Comparison of ENCODE assay signal across 8 mouse cellular contexts in the genomic region with DNA sequence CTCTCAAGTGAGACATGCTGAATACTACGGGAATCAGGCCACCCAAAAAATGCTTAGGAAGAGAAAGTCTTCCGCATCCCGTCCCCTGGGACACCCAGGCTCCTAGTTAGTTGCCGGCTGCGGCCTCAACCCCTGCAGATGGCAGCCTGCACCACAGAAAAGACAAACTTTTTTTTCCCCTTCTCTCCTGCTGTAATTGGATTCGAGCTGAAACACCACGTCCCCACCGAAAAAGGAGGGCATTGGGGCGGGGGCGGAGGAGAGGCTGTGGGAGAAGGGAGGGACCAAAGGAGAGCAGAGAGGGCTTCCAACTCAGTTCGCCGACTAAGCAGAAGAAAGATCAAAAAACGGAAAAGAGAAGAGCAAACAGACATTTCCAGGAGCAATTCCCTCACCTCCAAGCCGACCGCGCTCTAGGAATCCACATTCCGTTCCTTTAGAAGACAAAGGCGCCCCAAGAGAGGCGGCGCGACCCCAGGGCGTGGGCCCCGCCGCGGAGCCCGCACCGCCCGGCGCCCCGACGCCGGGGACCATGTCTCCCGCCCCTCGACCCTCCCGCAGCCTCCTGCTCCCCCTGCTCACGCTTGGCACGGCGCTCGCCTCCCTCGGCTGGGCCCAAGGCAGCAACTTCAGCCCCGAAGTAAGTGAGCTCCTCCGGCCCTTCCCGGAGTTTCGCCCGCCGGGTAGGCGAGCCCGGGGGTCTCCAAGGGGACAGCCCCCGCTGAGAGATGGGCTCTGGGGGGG. TPM values are rescaled to one million over a fixed set of nuclear protein-coding genes. Genes with fewer than 3 reads are reported as not detected.
DNase-seq lines count a peak whose midpoint lies in the region; ATAC-seq and TF ChIP-seq lines count a peak whose summit lies in the region.

A gene (plus strand): TSS at position 279 of the 744 bp plus-strand sequence.

- peaks cover 6 to 23% of the 10 kb centered on the region in 2 experiments for H3K4me1 ChIP-seq in ES-E14 (ENCODE audit: control insufficient read depth in 2 of 2, insufficient read depth in 2 of 2, low read length in 2 of 2, poor library complexity in 1 of 2)
- peaks cover 64% of the 10 kb centered on the region for H3K4me1 ChIP-seq in forebrain, embryonic 15.5 days

- ATAC-seq in forebrain, embryonic 15.5 days (replicated peaks) = peak; percentile 41
- ATAC-seq in monocyte, adult 5-6 weeks (replicated peaks; ENCODE audit: insufficient number of reproducible peaks, low FRiP score, low TSS enrichment, poor library complexity, severe bottlenecking) = no peak

- peak within 1 kb of the TSS; percentile 67 for H3K4me2 ChIP-seq in forebrain, embryonic 15.5 days (replicated peaks)

- H3K4me3 ChIP-seq in ES-E14 (ENCODE audit: insufficient read depth in 1 of 2, low read depth in 1 of 2, low read length in 2 of 2, poor library complexity in 1 of 2, severe bottlenecking in 1 of 2) (peak within 1 kb of the TSS; percentile 68 to 69), macrophage (ENCODE audit: inconsistent target) (no peak within 1 kb of the TSS)
- H3K4me3 ChIP-seq in forebrain, embryonic 15.5 days = peak within 1 kb of the TSS; percentile 59

- H3K27ac ChIP-seq in ES-E14 (ENCODE audit: insufficient read depth, low read depth, low read length, poor library complexity, severe bottlenecking) (no peak within 1 kb of the TSS), macrophage (no peak within 1 kb of the TSS)
- H3K27ac ChIP-seq in forebrain, embryonic 15.5 days (replicated peaks) = peak within 1 kb of the TSS; percentile 88

- H3K9me3 ChIP-seq in ES-E14 (ENCODE audit: control insufficient read depth, insufficient read depth, low read depth, low read length) = no peaks in the 10 kb centered on the region
- no peaks in the 10 kb centered on the region for H3K9me3 ChIP-seq in forebrain, embryonic 15.5 days

- peaks cover 7% of the 10 kb centered on the region for H3K36me3 ChIP-seq in ES-E14 (ENCODE audit: control insufficient read depth, insufficient read depth, low read length, poor library complexity, severe bottlenecking)
- 0 out of 2 replicates have a peak, but pooled peaks cover 2% of the 10 kb centered on the region for H3K36me3 ChIP-seq in forebrain, embryonic 15.5 days
- peaks cover 6% of the 10 kb centered on the region; the same call in 1 of the 2 replicates for H3K36me3 ChIP-seq in macrophage (ENCODE audit: inconsistent target)

- no peaks in the 10 kb centered on the region; the same call in 1 of the 2 replicates for H3K79me2 ChIP-seq in macrophage (ENCODE audit: inconsistent target)

- no peaks in the 10 kb centered on the region for H3K27me3 ChIP-seq in forebrain, embryonic 15.5 days

- intact Hi-C loops in heart, postnatal 36 days (cut with DNase I) = no loop called here
- intact Hi-C loops in left cerebral cortex, postnatal 10 days (cut with DNase I) = no loop called here

- DNase-seq in ES-E14 (ENCODE audit: low read depth, low spot score) = no peak
- peak; percentile 72 for DNase-seq in adrenal gland, adult 8-10 months
- DNase-seq in heart, postnatal 36 days = peak; percentile 62 to 70
- DNase-seq in left cerebral cortex, postnatal 10 days (ENCODE audit: extremely low spot score in 1 of 2, low spot score in 2 of 2) = peak in 1 of 2 experiments; percentile 84
- DNase-seq in right cerebral cortex, postnatal 4 days = peak; percentile 52

- in situ Hi-C loops in ES-E14 (cut with MboI; ENCODE audit: low sequenced_read_pairs in 2 of 2, unreplicated experiment in 2 of 2) = no loop called here

- peak within 1 kb of the TSS; percentile 78 for H3K9ac ChIP-seq in ES-E14 (ENCODE audit: insufficient read depth, low read depth, low read length, poor library complexity, severe bottlenecking)
- H3K9ac ChIP-seq in forebrain, embryonic 15.5 days (replicated peaks) = peak within 1 kb of the TSS; percentile 69

- under 1% methylated on average over 45 of the region's 49 CpGs for WGBS in forebrain, embryonic 15.5 days
- 12% methylated on average over 49 of the region's 49 CpGs for WGBS in macrophage (ENCODE audit: missing documents)

TF ChIP-seq in ES-E14, 5 proteins besides CTCF, POLR2A, EP300 and RAD21:
- TF ChIP-seq HCFC1 (IDR thresholded peaks at IDR 0.05; ENCODE audit: borderline replicate concordance, insufficient read depth, low read length) (no peak), CHD2 (IDR thresholded peaks at IDR 0.05; ENCODE audit: low read depth, low read length) (no peak), MAFK (IDR thresholded peaks at IDR 0.05; ENCODE audit: insufficient read depth, low read depth, low read length) (no peak), ZNF384 (IDR thresholded peaks at IDR 0.05; ENCODE audit: low read depth, low read length) (no peak), ZC3H11A (IDR thresholded peaks at IDR 0.05; ENCODE audit: borderline replicate concordance, low read depth, low read length) (no peak)

RNA-seq across cellular contexts. Expression of the gene that starts here (rescaled TPM):
- 29.8 and 67.3 TPM in 2 replicates for total RNA-seq in ES-E14 (2012; rRNA removed)
- 10 to 100 TPM; 34.8 to 49.0 (median 44.5) TPM for total RNA-seq in adrenal gland, adult 8-10 months (2022)
- 60.3 and 61.7 TPM in 2 replicates for polyA plus RNA-seq in forebrain, embryonic 15.5 days (2015; fragmentation: Nextera tagmentation; extraction: Ambion mirVana)
- 10 to 100 TPM; 12.6 to 19.1 TPM for total RNA-seq in heart, postnatal 36 days (2021)
- 10 to 100 TPM; 28.4 to 35.9 TPM for total RNA-seq in left cerebral cortex, postnatal 10 days (2021)
- total RNA-seq in macrophage (2018; cell fraction: chromatin; rRNA removed) = 100 to 1,000 TPM in 17 of 26 experiments, 10 to 100 TPM in 7, 1 to 10 TPM in 2; 6.7 to 532 (median 155) TPM
- 100 to 1,000 TPM in 14 of 26 experiments, 10 to 100 TPM in 10, 1 to 10 TPM in 2; 9.2 to 351 (median 147) TPM for total RNA-seq in macrophage (2018; cell fraction: cytosol; rRNA removed)
- 100 to 1,000 TPM in 18 of 26 experiments, 10 to 100 TPM in 8; 13.6 to 816 (median 329) TPM for total RNA-seq in macrophage (2018; cell fraction: nucleus; rRNA removed)
- 19.5 to 30.7 TPM (median 25.0 TPM) in 3 replicates for polyA plus RNA-seq in macrophage (2018)
- total RNA-seq in monocyte, adult 5-6 weeks (2017) = 0.78 to 0.96 TPM in 2 of 3 replicates, not detected in the other
